Mouse (Mus musculus): ENCODE data around the gene Igtp.

GRCm38 (mm10) chr11:58167822-58168166 is 31.6 kb upstream of the Igtp start:
- no peak for TF ChIP-seq CTCF (IDR thresholded peaks at IDR 0.05; ENCODE audit: borderline replicate concordance, insufficient read depth, low read length)
- TF ChIP-seq POLR2A (IDR thresholded peaks at IDR 0.05; ENCODE audit: low read depth, low read length) = no peak

All from embryonic fibroblast, embryonic 13.5 days (primary cell).